Mouse (Mus musculus) heart, adult 18-20 months (tissue): ENCODE results near the gene Btaf1. TPM values are rescaled to one million over a fixed set of nuclear protein-coding genes. Genes with fewer than 3 reads are reported as not detected.
A peak's percentile ranks its signal among the peaks of the same experiment; 100 is the strongest.
"Not testable (repeated sequence)": the region's sequence is repeated elsewhere in the genome, so short reads cannot be mapped to it uniquely, and the experiment has no call there.

Experiments
- DNase-seq, 2 experiments: peaks; one replicate each; pipeline ENCODE4 v3.0.0; 2021 to 2022; ENCODE audit warnings: mixed read lengths in 1 of 2
- total RNA-seq, 2 experiments: library from RNA; stranded (reverse); gene quantifications; 2 replicates each; pipeline ENCODE4 v1.2.3; 2021

Btaf1 gene
- total RNA-seq, 2 experiments from 2014 or later: 12.7 to 14.2 TPM

DNA sequence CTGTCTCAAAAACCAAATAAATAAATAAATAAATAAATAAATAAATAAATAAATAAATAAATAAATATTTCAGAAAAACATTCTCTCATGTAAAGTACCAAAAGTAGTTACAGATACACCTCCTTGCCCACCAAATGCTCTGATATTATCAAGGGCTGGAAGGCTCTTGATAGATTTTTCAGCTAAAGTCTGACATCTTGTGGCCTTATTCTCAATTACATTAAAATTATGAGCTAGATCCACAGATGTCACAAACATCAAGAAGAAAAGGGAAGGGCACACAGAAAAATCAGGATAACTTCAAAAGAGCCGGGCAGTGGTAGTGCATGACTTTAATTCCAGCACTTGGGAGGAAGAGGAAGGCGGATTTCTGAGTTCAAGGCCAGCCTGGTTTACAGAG, 3.9 kb upstream of the Btaf1 start:
- peak in 1 of 2 experiments; percentile 60 for DNase-seq

DNA sequence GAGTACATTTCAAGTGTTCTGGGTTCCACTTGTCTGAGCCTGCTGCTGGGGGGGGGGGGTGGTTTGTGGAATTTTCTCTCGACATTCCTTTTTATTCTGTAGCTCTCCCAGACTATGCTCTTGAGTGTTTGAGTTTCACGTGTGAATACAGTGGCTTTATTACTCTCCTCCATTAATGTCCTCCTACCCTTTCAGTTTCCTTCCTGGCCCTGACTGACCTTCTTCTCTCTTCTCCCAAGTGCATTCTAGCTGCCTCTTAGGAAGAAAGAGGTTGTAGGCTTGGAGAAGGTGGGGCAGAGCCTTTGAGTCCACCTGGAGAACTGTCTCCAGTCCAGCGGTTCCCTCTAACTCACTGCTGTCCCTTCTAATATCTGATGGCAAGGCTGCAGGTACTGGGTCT, 2.9 kb upstream of the Btaf1 start:
- DNase-seq: no peak

DNA sequence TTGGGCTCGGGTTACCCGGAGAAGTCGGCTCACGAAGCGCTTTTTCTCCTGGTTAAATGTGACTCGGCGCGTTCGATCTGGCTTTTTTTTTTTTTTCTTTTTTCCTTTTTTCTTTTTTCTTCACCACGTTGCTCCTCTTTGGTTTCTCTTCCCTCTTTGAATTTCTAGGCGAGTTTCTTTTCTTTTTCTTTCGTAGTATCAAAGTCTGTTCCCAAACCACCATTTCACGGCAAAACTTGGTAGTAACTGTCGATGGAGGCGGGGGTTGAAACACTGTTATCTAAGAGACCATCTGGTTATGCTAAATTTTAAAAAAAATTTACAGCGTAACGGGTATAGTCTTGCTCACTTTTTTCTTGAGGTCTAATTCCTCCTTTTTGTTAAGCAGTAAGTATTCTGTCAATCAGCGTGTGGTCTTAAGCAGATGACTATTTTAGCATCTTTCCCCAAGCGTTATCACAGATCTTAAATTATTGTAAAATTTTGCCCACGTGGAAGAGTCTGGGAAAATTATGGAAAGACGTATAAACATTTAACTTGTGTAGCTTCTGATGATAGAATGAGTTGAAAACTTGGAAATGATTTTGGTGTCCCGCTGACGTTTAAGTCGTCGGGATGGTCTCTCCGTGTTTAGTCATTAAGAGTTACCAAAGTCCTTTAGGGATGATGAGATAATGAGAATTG, 816 bp downstream of the Btaf1 start:
- no peak for DNase-seq

DNA sequence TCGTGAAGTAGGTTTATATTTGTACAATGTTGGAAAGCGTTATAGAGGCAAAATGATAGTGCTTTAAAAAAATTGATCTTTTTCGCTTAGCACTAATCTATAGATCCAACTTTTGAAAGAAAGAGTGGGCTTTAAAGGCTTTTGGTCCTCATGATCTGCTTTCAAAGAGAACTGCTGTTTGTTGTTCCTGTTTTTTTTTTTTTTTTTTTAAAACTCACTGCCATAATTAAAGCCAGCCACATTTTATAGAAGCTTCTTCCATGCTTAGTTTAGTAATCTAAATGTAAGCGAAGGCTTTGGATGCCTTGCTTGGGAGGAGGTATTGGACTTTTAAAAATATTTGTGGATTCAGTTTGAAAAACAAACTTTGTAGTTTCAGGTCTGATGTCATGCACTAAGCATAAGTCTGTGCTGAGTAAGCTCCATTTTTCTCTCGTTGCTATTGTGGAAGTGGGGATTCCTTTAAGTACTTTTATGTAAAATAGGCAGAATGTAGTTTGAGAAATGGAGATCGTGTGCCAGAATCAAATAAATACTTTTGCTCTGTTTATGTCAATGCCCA, 2.0 kb downstream of the Btaf1 start:
- DNase-seq: no peak

DNA sequence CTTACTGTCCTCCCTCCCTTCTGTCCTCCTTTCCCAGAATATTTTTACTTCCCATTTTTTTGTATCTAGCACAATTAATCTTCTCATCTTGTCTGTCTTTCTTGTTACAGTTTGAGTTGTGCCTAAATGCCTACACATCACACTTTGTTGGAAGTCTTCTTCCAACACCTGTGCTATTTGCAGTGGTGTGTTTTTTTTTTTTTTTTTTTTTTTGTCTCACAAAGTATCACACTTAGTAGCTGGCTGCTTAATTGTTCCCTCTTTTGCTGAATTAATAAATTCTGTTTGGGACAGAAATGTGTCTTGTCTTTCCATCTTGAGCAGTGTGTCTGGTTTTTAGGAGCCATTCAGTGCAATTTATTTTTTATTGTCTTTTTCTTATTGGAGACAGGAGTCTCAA, 3.9 kb downstream of the Btaf1 start:
- no peak for DNase-seq

DNA sequence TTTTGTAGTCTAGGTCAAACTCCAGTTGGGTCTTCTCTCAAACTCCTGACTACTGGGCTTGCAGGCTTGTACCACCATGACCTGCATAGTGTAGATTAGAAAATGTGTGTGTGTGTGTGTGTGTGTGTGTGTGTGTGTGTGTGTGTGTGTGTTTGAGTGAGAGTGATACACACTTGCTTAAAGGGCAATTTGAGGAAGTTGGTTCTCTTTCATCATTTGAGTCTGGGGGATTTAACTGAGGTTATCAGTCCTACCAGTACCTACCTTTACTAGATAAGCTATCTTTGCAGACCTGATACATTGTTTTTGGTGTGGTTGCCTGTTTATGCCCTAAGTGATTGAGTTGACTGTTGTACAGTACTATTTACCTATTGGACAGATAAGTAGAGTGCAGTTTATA, 6.2 kb downstream of the Btaf1 start:
- no peak for DNase-seq

DNA sequence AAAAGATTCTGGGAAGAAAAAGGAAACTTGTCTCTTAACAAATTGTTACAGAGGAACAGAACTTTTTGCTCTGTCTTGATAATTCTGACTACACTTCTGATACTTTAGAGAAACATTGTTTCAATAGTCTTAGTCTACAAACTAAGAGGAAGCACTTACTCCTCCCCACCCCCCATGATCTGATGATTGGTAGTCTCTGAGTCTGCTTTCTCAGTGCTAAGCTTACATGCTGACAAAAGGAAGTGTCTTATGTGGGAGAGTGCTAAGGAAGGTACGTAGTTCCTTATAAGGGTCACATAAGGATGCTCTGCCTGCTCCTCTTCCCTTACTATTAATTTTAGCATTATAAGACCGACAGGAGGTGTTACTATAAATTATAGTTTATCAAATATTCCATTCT, 6.7 kb downstream of the Btaf1 start:
- DNase-seq: peak in 1 of 2 experiments; percentile 48

DNA sequence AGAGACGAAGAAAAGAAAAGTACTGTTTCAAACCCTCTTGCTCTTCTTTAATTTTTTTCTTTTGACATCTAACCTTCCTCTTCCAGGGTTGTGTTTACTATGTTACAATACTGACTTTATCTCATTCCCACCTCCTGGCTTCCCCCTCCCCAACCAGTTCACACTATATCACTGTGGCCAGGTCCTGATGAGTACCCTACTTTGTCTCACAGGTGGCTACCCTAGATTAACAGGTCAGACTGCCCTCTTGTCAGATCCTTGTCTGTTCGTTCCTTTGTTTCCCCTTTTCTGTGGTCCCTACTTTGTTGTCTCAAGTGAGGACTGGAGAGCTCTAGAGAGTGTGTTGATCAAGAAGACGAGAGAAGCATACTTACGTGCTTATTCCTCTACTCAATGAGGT, 10.4 kb downstream of the Btaf1 start:
- no peak for DNase-seq

DNA sequence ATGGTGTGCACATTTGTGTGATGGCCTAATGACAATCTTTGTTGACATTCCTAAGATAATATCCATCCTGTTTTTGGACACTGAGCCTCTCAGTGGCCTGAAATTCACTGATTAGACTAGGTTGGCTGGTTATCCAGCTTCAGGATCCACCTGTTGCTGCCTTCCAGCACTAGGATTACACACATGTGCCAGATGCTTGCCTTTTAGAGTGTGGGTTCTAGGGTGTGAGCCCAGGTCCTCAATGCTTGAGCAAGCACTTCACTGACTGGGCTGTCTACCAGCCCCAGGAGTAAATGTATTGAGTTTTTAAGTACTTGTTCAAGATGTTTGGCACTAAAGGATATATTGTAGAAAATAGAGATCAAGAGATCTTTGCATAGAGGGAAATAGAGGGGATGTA, 12.1 kb downstream of the Btaf1 start:
- DNase-seq: no peak

DNA sequence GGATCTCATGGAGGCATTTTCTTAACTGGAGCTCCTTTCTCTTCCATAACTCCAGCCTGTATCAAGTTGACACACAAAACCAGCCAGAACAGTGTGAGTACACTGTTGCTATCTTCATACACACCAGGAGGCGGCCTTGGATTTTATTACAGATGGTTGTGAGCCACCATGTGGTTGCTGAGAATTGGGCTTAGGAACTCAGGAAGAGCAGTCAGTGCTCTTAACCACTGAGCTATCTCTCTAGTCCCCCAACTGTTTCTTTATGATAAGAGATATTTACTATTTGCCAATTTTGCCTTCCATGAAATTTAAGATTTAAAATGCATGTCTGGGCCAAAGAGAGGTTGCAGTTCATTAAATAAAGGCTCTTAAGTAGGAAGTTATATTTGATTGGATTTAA, 14.2 kb downstream of the Btaf1 start:
- no peak for DNase-seq

DNA sequence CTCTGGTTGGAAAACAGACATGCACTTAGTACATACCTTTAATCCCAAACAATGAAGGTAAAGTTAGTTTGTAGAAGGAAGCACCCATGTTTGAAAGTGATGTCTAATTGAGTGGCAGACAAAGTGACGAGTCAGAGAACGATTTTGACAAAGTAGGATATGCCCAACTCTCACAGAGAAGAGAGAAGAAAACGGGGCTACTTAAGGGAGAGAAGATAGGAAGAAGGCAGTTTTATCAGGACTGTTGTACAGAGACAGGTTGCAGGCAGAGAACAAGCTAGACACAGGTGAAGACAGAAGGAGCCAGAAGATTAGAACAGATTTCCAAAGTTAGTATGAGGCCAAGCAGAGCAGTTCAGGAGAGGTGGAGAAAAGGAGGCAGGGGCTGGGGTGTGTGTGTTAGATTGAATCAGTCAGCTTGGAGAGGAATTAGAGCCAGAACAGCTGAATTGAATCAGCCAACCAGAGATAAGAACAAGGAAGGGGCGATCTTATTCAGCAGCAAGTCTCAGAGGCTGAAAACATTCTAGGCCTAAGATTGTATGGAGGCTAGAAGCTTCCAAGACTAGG, 27.8 kb downstream of the Btaf1 start:
- peak; percentile 12 to 17 for DNase-seq

DNA sequence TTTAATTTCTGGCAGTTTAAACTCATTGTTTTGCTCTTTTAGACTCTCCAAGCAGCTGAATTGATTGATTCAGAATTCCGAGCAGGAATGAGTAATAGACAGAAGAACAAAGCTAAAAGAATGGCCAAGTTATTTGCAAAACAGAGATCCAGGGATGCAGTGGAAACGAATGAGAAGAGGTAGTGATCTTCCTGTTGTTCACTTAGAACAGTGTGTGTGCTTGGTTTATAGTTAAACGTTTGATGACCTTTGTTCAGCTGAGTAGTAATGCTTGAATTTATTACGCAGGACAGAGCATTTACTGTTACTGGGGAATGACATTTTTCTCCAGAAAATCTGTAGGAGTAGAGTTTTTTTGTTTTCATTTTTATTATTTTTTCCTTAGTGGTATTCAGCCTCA, 32.5 kb downstream of the Btaf1 start:
- DNase-seq: no peak

DNA sequence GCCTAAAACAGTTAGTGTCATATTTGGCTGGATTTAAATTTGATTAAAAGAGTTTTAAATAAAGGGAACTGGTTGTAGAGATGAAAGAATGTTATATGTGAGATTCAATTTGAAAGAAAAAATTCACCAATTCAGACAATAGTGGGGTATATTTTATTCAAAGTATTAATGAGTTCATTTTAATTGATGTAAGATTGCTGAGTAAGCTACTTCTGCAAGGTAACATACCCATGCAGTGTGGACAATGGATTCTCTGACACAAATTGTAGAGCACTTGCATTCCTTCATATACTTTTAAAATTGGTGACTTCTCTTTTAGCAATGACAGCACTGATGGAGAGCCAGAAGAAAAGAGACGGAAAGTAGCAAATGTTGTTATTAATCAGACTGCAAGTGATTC, 35.4 kb downstream of the Btaf1 start:
- DNase-seq: no peak

DNA sequence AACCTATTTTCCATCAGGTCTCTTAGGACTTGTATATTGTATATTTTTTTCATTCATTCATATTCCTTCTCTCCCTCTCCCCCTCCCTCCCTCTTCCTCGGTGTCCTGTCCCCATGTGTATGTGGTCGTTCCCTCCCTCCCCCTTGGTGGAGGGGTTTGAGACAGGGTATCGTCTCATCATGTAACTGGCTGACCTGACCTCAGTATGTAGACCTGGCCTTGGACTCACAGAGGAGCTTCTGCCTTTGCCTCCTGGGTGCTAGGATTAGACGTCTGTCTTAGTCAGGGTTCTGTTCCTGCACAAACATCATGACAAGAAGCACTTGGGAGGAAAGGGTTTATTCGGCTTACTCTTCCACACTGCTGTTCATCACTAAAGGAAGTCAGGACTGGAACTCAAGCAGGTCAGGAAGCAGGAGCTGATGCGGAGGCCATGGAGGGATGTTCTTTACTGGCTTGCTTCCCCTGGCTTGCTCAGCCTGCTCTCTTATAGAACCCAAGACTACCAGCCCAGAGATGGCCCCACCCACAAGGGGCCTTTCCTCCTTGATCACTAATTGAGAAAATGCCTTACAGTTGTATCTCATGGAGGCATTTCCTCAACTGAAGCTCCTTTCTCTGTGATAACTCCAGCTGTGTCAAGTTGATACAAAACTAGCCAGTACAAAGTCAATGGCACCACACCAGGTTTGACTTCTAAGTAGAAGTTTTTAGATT, 36.8 kb downstream of the Btaf1 start:
- not testable (repeated sequence) for DNase-seq

DNA sequence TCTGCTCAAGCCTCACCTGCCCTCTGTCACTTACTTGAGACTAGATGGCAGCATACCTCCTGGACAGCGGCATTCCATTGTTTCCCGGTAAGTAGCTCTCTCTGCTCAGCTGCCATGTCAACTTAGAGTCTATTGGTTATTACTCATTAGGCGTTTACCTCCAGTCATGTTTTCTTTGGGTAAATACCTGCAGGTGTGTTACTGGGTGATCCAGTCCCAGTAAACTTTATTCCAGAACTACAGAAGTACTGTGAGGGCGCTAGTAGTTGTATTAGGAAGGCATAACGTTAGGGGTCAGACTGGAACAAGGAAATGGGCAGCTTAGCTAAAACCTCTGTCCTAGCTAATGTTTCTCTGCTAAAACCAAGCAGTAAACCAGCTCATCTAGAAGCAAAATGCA, 78.7 kb downstream of the Btaf1 start:
- no peak for DNase-seq

DNA sequence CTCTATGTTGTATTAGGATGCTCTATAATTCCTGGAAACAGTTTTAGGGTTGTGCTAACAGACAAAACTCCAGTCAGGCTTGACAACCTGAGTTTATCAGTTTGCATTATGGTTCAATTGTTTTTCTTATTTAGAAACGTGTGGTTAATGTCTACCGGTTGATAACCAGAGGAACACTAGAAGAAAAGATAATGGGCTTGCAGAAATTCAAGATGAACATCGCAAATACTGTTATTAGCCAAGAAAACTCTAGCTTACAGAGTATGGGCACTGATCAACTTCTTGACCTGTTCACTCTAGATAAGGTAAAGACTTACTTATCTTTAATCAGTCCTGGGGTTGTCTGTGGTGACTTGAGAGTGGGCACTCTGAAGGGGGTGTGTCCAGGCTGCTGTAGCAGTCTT, 84.0 kb downstream of the Btaf1 start:
- no peak for DNase-seq

DNA sequence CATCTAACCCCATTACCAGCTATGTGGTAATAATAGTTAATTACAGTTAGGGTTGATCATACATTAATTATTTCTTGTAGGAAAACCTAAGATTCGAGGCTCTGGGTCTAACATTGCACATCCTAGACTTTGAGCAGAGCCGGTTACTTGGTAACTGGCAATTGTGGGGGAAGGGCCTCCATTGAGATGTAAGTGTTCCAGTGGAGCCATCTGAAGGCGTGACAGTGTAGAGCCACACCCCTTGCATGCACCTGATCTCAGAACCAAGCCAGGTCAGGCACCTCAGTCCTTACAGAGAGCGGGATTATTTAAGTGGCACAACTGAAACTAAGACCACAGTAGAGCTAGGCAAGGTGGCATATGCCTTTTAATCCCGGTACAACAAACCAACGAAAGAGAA, 87.6 kb downstream of the Btaf1 start:
- DNase-seq: no peak

DNA sequence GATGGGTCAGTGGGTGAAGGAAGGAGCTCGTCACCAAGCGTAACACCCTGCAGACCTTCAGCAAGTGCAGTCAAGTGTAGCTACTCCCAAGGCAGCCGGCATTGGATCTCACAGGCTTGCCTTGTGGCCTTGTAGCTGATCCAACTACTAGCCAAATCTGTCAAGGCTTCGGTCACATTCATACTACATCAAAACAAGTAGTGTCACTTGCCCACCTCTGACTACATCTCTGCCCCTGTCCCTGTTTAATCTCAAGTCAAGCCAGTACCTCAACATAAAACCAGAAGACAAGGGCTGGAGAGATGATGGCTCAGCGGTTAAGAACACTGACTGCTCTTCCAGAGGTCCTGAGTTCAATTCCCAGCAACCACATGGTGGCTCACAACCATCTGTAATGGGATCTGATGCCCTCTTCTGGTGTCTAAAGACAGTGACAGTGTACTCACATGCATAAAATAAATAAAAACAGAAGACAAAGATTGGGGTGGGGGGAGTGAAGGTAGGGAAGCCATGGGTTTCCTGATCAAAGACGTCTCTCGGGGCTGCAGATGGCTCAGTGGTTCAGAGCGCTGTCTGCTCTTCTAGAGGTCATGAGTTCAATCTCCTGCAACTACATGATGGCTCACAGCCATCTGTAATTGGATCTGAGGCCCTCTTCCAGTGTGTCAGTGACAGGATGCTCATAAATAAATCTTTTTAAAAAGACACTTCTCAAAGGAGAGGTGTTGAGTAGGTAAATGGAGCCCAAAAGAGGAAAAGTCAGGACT, 88.5 kb downstream of the Btaf1 start:
- no peak for DNase-seq

DNA sequence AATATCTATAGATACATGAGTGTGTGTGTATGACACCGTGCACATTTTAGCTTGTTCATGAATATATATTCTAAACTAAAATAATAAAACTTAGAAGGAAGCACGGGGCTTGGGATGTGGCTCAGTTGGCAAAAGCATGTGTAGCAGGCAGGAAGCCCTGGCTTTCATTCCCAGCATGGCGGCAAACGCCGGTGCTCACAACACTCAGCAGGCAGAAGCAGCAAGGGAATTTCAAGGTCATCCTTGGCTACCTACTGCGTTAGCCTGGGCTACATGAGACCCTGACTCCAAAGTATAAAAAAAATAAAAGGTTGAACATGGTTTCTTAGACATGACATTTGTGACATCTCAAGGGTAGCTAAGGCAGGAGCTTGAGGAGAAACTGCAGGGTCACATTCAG, 91.0 kb downstream of the Btaf1 start:
- DNase-seq: no peak

DNA sequence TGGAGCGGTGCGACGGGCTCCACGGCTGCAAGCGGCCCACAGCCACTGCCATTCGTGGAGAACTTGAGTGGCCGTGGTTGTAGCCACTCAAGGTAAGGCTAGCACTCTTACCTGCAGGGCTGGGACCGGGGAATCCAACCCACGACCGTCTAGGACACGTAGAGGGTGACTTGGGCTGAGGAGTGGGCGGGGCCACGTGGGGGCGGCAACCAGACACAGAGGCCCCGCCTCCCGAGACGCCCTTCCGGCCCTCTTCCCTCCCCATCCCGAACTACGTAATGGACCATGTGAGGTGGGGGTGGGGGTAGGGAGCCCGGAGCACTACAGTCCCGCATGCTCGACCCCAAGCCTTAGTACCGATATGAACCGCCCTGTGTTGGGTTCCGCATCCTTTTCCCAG, 92.5 kb downstream of the Btaf1 start:
- peak in 1 of 2 experiments; percentile 38 for DNase-seq

DNA sequence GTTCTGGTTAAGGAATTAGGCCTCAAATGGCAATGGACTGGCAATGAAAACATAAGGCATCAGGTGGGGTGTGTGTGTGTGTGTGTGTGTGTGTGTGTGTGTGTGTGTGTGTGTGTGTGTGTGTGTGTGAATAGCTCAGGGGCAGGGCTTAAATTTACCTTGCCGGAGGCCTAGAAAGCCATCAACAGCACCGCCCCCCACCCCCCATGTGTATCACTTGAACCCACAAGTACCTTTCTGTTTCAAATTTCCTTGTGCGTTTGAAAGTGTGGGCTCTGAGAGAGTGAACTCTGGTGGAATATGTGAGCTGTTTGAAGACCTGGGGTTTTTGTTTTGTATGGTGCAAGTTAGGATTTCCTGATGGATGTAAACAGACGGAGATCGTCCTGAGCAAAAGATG, 93.1 kb downstream of the Btaf1 start:
- no peak for DNase-seq

DNA sequence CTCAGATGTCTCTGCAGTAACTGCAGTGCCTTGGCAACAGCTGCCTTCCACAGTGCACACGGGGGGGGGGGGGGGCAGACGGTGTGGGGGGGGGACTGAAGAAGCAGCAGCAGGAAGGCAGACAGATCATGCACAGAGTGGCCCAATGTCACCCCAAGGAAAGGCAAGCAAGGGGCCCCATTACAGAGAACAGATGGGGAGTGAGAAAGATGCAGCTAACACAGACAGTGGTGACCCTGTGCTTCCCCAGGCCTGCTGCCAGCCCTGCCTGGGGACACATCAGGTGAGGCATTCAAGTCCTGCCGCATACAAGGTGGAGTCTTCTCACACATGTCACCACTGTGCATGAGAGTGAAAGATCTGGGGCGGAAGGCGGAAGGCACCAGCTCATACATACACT, 94.7 kb downstream of the Btaf1 start:
- DNase-seq: no peak

DNA sequence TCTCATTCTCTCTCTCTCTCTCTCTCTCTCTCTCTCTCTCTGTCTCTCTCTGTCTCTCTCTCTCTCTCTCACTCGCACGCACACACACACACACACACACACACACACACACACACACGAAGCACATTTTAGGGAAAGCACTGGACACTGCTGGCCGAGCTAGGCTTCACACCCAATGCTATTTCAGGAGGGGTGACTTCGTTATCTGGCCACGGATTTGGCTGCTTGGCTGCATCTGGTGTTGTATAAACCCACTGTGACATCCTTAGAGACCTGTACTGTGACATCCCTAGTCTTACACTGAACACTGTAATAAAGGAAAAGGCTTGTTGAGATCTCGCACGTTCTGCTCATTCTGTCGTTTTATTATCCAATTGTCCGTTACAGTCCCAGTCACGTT, 95.1 kb downstream of the Btaf1 start:
- DNase-seq: peak; percentile 44 to 55
